Comparison of ENCODE assay signal across 21 mouse cellular contexts in the genomic region with DNA sequence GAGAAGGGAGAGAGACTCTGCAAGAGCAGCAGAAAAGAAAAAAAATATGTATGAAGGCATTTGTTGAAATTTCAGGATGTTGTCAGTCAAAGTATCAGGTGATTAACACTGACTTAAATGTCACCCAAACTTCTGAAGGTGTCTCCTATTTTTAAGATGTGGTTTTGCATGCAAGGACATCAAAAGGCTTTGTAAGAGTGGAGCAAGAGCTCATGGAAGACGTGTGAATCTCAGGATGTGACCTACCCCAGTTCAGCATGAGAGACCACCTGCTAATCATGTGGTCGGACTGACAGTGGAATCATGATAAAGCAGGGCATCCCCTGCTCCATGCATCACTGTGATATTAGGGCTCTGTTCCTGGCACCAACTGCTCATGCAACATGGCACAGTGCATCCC.
DNase-seq lines count a peak whose midpoint lies in the region; ATAC-seq lines count a peak whose summit lies in the region.
"Had no signal": no experiment of that assay in that cellular context is flagged by ENCODE, and none has a peak within 500 bp of the region (broad histone marks: within the 10 kb centered on the region; RNA-seq: fewer than 3 reads in every experiment).

No protein-coding gene starts in this region.

- peak; percentile 84 for ATAC-seq in CD4-positive, CD25-positive, alpha-beta regulatory T cell, adult 4 months
- ATAC-seq: forebrain, embryonic 13.5 days; forebrain, embryonic 16.5 days; intestine, embryonic 16.5 days; Patski had no signal

- peak; percentile 59 for DNase-seq in CD4-positive helper T cell, adult 2 months (ENCODE audit: low read depth, low spot score)
- DNase-seq in induced T-regulatory cell, adult 2 months (ENCODE audit: low read depth) = peak; percentile 32
- DNase-seq in frontal cortex, postnatal 14 days (ENCODE audit: low spot score in 2 of 2) = no peak
- DNase-seq in urinary bladder, adult 18-20 months (ENCODE audit: low spot score in 2 of 2) = no peak
- DNase-seq in urinary bladder, postnatal 25 days (ENCODE audit: low spot score) = no peak
- DNase-seq: adrenal gland, adult 8-10 months; adrenal gland, postnatal 25 days; B cell, adult 2 months; cerebellum, adult 11-12 months; cerebellum, adult 8-10 months; cerebellum, postnatal 10 days; cerebellum, postnatal 36 days; embryo, embryonic 11 days; gastrocnemius, postnatal 25 days; heart, adult 2 months; kidney, adult 18-20 months had no signal

Comparison
In these comparisons a context has a peak if more than half of its experiments do, and no peak if none do; other contexts are left out.
1. DNase-seq: peak in CD4-positive helper T cell, adult 2 months (single experiment) and induced T-regulatory cell, adult 2 months (single experiment); none in frontal cortex, postnatal 14 days (0 of 2), urinary bladder, adult 18-20 months (0 of 2) and urinary bladder, postnatal 25 days (single experiment).